Mouse (Mus musculus) C2C12 (cell line): ENCODE measurements around the gene Fras1.

Experiments
- CTCF ChIP-seq: IDR thresholded peaks from one replicate; pipeline ENCODE4 v1.5.1; 2011; ENCODE audit not compliant: control insufficient read depth, insufficient read depth, insufficient read length
- MAX ChIP-seq: IDR thresholded peaks from one replicate; pipeline ENCODE4 v1.6.1; 2011; ENCODE audit warnings: mild to moderate bottlenecking, control low read depth
- MYOD1 ChIP-seq: IDR thresholded peaks from one replicate; pipeline ENCODE4 v1.6.1; 2011; ENCODE audit warnings: low read depth; ENCODE audit not compliant: control insufficient read depth, insufficient read length
- USF1 ChIP-seq: IDR thresholded peaks from one replicate; pipeline ENCODE4 v1.6.1; 2011; ENCODE audit warnings: low read depth, mild to moderate bottlenecking, control low read depth, moderate library complexity

DNA sequence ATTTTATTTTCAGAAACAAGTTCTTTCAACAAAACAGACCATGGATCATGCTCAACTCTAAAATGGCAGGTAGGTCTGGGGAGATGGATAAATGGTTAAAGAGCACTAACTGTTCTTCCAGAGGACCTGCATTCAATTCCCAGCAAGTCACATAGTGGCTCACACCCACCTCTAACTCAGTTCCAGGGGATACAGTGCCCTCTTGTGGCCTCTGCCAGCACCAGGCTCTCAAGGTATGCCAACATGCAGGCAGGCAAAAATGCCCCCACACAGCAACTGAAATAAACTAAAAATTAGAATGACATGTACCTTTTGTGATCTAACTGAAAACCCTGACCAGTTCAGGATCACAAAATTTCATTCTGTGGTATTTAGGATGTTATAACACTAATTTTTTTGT is 21.8 kb upstream of the Fras1 start:
- no peak for TF ChIP-seq CTCF
- TF ChIP-seq USF1 = no peak
- TF ChIP-seq MAX = no peak
- TF ChIP-seq MYOD1 = no peak
